Mouse (Mus musculus) cerebellum, adult (tissue): ENCODE measurements around the gene Dlgap5.
A peak's percentile ranks its signal among the peaks of the same experiment; 100 is the strongest.
"Not testable (repeated sequence)": the region's sequence is repeated elsewhere in the genome, so short reads cannot be mapped to it uniquely, and the experiment has no call there.

ENCODE experiments used
- ATAC-seq: cut with Nextera tagmentation; 2 replicates; pipeline ENCODE4 v1.9.2; 2017; ENCODE audit warnings: mild to moderate bottlenecking, moderate library complexity, mixed read lengths; ENCODE audit not compliant: insufficient number of reproducible peaks, low FRiP score, low TSS enrichment

Gene Dlgap5

GRCm38 (mm10) chr14:47417775-47418665 is at the start of gene Dlgap5:
TSS of gene Dlgap5 (minus strand) at chr14:47418407.
- peak; percentile 94 for ATAC-seq

- no peak for ATAC-seq
Measured at GRCm38 (mm10) chr14:47465468-47466175, 47.4 kb upstream of the Dlgap5 start.

GRCm38 (mm10) chr14:47464426-47464825 is 46.2 kb upstream of the Dlgap5 start:
- ATAC-seq = no peak

- ATAC-seq = no peak
Measured at GRCm38 (mm10) chr14:47462877-47463460, 44.8 kb upstream of the Dlgap5 start.

GRCm38 (mm10) chr14:47462453-47462852 is 44.2 kb upstream of the Dlgap5 start:
- ATAC-seq = no peak

- no peak for ATAC-seq
Measured at GRCm38 (mm10) chr14:47461997-47462396, 43.8 kb upstream of the Dlgap5 start.

GRCm38 (mm10) chr14:47459556-47459955 is 41.3 kb upstream of the Dlgap5 start:
- no peak for ATAC-seq

GRCm38 (mm10) chr14:47450121-47450520 is 31.9 kb upstream of the Dlgap5 start, which contains the start of gene Fbxo34:
TSS of gene Fbxo34 (plus strand) at chr14:47450421.
- not testable (repeated sequence) for ATAC-seq

GRCm38 (mm10) chr14:47445331-47446095 is 27.3 kb upstream of the Dlgap5 start:
- ATAC-seq = no peak

GRCm38 (mm10) chr14:47444907-47445306 is 26.7 kb upstream of the Dlgap5 start:
- no peak for ATAC-seq

GRCm38 (mm10) chr14:47438947-47439346 is 20.7 kb upstream of the Dlgap5 start:
- no peak for ATAC-seq

- ATAC-seq = no peak
Measured at GRCm38 (mm10) chr14:47432987-47433386, 14.8 kb upstream of the Dlgap5 start.

GRCm38 (mm10) chr14:47422466-47422865 is 4.3 kb upstream of the Dlgap5 start:
- no peak for ATAC-seq

- ATAC-seq = no peak
Measured at GRCm38 (mm10) chr14:47421606-47422005, 3.4 kb upstream of the Dlgap5 start.

GRCm38 (mm10) chr14:47419723-47420276 is 1.6 kb upstream of the Dlgap5 start:
- no peak for ATAC-seq

GRCm38 (mm10) chr14:47419034-47419625 is 923 bp upstream of the Dlgap5 start:
- no peak for ATAC-seq

GRCm38 (mm10) chr14:47418666-47418991 is 422 bp upstream of the Dlgap5 start:
- ATAC-seq = no peak

GRCm38 (mm10) chr14:47417346-47417745 is 861 bp downstream of the Dlgap5 start:
- ATAC-seq = no peak

- no peak for ATAC-seq
Measured at GRCm38 (mm10) chr14:47406000-47406399, 12.2 kb downstream of the Dlgap5 start.

- ATAC-seq = no peak
Measured at GRCm38 (mm10) chr14:47402735-47403134, 15.5 kb downstream of the Dlgap5 start.
